Mouse (Mus musculus) heart, postnatal 36 days (tissue): ENCODE results near the gene Dmwd. TPM values are rescaled to one million over a fixed set of nuclear protein-coding genes. Genes with fewer than 3 reads are reported as not detected.

Experiments
- DNase-seq, 2 experiments: peaks; one replicate each; pipeline ENCODE4 v3.0.0; 2021 to 2022
- intact Hi-C: fragments of 180-260 bp; cut with DNase I; formaldehyde crosslinking; loops from one replicate; pipeline ENCODE4 v1.15.1; 2025
- total RNA-seq, 2 experiments: library from RNA; stranded (reverse); gene quantifications; 2 replicates each; pipeline ENCODE4 v1.2.3; 2021

Gene Dmwd
- total RNA-seq, 2 experiments from 2014 or later = 48.8 to 52.4 TPM

- DNase-seq = peak; percentile 94 to 95
- intact Hi-C loops = loop anchor here (1.0 to 2.0 kb wide), 2 partner anchors 15 to 25 kb away; no protein-coding TSS in a partner anchor
These were observed 17.7 kb downstream of the Dmwd start for GRCm38 (mm10) chr7:19093537-19094385.

- intact Hi-C loops = no loop called here
- DNase-seq = peak in 1 of 2 experiments; percentile 60
These were observed 18.4 kb downstream of the Dmwd start, which contains the start of gene Six5 for GRCm38 (mm10) chr7:19094471-19094825. TSS of gene Six5 (plus strand) at chr7:19094594.

GRCm38 (mm10) chr7:19094826-19095750, 19.1 kb downstream of the Dmwd start:
- intact Hi-C loops = no loop called here
- peak; percentile 60 to 72 for DNase-seq

DNA sequence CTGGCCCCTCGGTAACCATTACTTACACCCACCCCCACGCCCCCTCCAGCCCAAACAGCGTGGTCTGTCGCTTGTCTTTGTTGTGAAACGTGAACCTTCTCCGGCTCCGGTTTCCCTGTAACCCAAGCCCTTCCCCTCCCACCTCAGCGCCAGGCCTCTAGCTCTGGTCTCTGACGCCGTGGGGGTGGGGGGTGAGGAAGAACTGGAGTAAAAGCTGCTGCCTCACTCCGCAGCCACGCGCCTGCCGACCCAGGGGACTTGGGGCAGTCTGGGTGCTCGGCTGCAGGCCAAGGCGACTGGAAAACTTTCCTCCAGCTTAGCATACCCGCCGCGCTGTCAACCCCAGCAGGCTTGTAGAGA, 19.7 kb downstream of the Dmwd start:
- DNase-seq = peak in 1 of 2 experiments; percentile 60
- intact Hi-C loops = loop anchor here (2.0 kb wide), 1 partner anchor 21 kb away; no protein-coding TSS in a partner anchor

DNA sequence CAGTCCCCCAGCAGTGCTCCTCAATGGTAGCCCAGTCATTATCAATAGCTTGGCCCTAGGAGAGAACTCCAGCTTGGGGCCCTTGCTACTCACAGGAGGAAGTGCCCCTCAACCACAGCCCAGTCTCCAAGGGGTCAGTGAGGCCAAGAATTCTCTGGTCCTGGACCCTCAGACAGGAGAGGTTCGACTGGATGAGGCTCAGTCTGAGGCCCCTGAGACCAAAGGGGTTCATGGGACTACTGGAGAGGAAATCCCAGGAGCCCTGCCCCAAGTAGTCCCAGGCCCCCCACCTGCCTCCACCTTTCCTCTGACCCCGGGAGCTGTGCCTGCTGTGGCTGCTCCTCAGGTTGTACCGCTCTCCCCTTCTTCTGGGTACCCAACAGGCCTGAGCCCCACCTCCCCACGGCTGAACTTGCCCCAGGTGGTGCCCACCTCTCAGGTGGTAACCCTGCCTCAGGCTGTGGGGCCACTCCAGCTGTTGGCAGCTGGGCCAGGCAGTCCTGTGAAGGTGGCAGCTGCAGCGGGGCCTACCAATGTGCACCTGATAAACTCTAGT, 20.5 kb downstream of the Dmwd start:
- no peak for DNase-seq
- intact Hi-C loops = loop anchor here (2.0 kb wide), 1 partner anchor 20 kb away; no protein-coding TSS in a partner anchor

DNA sequence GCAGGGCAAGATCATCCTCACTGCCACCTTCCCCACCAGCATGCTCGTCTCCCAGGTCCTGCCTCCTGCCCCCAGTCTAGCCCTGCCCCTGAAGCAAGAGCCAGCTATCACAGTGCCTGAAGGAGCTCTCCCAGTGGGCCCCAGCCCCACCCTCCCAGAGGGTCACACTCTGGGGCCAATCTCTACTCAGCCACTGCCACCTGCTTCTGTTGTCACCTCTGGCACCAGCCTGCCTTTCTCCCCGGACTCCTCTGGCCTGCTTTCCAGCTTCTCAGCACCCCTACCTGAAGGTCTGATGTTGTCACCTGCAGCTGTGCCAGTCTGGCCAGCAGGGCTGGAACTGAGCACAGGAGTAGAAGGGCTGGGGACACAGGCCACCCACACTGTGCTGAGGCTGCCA, 21.2 kb downstream of the Dmwd start:
- DNase-seq = no peak
- intact Hi-C loops = loop anchor here (2.0 kb wide), 1 partner anchor 20 kb away; no protein-coding TSS in a partner anchor

DNA sequence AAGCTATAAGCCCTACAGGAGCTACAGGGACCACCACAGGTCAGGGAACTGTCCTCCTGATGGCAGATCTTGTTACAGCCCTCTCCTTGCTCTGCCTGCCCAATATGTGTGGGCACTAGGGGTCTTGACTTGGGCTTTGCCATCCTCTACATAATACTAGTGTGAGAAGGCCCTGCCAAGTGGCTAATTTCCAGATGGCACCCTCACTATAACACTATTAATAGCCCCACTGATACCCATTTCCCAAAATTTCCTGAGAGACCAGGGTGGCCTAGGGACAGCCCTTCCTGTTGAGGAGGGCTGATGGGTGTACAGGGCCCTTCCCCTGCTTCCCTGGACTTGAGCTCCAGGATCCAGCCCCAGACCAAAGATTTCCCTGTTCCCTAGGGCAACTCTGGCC, 21.8 kb downstream of the Dmwd start:
- DNase-seq = peak in 1 of 2 experiments; percentile 53
- intact Hi-C loops = loop anchor here (2.0 kb wide), 1 partner anchor 19 kb away; no protein-coding TSS in a partner anchor

- intact Hi-C loops = no loop called here
These were observed 22.8 kb downstream of the Dmwd start for GRCm38 (mm10) chr7:19098811-19099210.

GRCm38 (mm10) chr7:19100290-19100689, 24.3 kb downstream of the Dmwd start:
- intact Hi-C loops = no loop called here
- DNase-seq = no peak

More at GRCm38 (mm10) chr7:19098811-19099210, 22.8 kb downstream of the Dmwd start:
- DNase-seq = no peak

DNA sequence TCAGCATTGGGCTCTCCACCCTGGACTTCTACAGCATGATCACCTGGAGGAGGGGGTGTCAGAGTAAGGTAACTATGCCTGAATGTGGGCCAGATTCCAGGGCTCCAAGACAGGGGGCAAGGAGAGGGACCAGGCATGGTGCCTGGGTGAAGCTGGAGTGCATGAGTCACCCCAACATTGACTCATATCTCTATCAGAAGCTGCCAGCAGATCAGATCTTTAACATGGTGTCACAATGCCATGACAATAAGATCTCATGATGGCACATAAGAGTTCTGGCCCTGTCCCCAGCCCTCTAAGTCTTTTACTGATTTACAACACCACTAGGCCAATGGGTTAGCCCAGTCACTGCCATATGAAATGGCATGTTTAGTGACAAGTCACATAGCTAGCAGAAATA, 27.7 kb downstream of the Dmwd start:
- intact Hi-C loops = no loop called here
- DNase-seq = no peak

- intact Hi-C loops = no loop called here
- no peak for DNase-seq
These were observed 28.5 kb downstream of the Dmwd start for GRCm38 (mm10) chr7:19104486-19104885.

- DNase-seq = no peak
- intact Hi-C loops = loop anchor here (5.0 kb wide), 1 partner anchor 40 kb away; no protein-coding TSS in a partner anchor
These were observed 31.4 kb downstream of the Dmwd start for GRCm38 (mm10) chr7:19107436-19107835.

- intact Hi-C loops = loop anchor here (5.0 kb wide), 1 partner anchor 42 kb away; no protein-coding TSS in a partner anchor
These were observed 33.5 kb downstream of the Dmwd start for GRCm38 (mm10) chr7:19109565-19109964.

DNA sequence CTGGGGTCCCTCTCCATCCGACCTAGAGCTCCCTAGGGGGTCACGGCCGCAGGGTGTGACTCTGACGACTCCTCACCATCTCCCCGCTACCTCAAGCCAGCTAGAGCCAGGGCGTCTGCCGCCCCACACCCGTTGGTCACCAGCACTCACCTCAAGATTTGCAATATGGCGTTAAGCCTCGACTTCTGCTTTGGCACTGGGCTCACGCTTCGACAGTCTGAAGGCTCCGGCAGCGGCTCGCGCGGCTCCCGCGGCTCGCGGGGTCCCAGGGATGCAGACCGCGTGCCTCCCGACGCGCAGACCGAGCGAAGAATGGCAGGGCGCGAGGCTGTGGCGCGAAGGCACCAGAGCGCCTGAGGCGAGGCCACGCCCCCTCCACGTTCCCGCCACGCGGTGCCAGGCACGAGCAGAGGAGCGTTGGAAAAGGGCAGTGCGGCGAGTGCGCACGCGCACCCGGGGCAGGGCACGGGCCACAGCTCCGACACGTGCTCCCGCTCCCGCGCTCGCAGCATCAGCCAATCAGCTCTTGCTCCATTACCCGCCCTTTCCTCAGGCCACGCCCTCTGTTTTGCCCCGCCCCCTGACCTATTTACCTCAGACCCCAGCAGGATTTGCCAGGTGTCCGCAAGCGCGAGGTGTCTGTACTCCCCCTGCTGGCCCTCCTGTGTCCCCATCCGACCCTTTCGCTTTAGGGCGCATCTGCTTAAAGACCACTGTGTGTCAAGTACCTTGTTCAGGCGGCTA, 42.2 kb downstream of the Dmwd start, which contains the start of gene Gm4969:
TSS of gene Gm4969 (minus strand) at position 341 of the 744 bp plus-strand sequence.
- intact Hi-C loops = loop anchor here (2.0 kb wide), 1 partner anchor 93 kb away; the partner anchor contains the start of gene Sympk
- peak; percentile 33 to 37 for DNase-seq

More at GRCm38 (mm10) chr7:19109565-19109964, 33.5 kb downstream of the Dmwd start:
- no peak for DNase-seq

GRCm38 (mm10) chr7:19119083-19119482, 43.1 kb downstream of the Dmwd start:
- intact Hi-C loops = loop anchor here (2.0 kb wide), 1 partner anchor 94 kb away; the partner anchor contains the start of gene Sympk
- DNase-seq = no peak

GRCm38 (mm10) chr7:19119631-19120429, 43.8 kb downstream of the Dmwd start, which contains the start of gene Fbxo46:
TSS of gene Fbxo46 (plus strand) at chr7:19119859.
- DNase-seq = peak; percentile 85 to 87
- intact Hi-C loops = loop anchor here (2.0 kb wide), 1 partner anchor 95 kb away; the partner anchor contains the start of gene Sympk

DNA sequence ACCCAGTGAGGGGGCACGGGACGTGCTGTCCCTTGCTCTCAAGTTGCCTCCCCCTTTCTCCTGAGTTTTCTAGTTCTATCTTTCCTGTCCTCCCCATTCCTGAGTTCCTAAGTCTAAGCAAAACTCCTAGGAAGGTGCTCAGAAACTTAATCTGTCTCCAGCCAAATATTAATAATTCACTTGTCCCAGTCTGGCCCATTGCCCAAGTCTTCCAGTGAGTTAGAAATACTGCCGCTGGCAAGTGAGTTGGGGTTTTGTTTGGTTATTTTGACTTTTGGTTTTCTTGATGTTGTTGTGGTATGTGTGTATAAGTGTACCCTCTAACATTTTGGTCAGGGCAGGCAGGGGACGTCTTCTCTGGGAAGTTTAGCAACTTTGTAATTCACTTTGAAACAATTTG, 45.7 kb downstream of the Dmwd start:
- intact Hi-C loops = no loop called here
- no peak for DNase-seq

DNA sequence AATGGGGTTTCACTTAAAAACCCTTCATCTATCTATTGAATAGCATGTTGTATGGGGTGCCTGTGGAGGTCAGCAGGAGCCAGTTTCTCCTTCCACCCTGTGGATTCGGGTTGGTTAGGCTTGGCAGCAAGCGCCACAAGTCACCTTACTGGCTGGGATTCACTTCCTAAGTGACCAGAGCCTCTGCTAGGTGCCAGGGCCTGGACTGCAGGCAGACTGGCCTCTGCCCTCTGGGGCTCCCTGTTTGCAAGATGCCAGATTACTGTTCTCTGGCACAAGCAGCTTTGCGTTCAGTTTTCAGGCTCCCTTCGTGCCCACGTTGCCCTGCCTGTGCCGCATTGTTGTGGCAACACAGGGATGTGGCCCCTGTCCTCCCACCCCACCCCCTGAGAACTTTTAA, 48.7 kb downstream of the Dmwd start:
- intact Hi-C loops = no loop called here
- no peak for DNase-seq
